Mouse (Mus musculus) forebrain, embryonic 10.5 days (tissue): ENCODE results near the gene Traf4. TPM values are rescaled to one million over a fixed set of nuclear protein-coding genes. Genes with fewer than 3 reads are reported as not detected.

Experiments used
- DNase-seq: peaks from one replicate; pipeline ENCODE4 v3.0.0-alpha.2; 2017; ENCODE audit warnings: low spot score; ENCODE audit errors: extremely low spot score
- H3K27ac ChIP-seq: fragments of 300-500 bp; sonication (generic); 2 replicates; pipeline ENCODE4 v1.5.1; 2016; ENCODE audit warnings: mild to moderate bottlenecking
- H3K27me3 ChIP-seq: fragments of 300-500 bp; sonication (generic); 2 replicates; pipeline ENCODE4 v1.6.1; 2016; ENCODE audit warnings: mild to moderate bottlenecking; ENCODE audit not compliant: poor library complexity, severe bottlenecking
- H3K36me3 ChIP-seq: fragments of 300-500 bp; sonication (generic); replicated peaks from 2 replicates; pipeline ENCODE4 v1.6.1; 2016; ENCODE audit warnings: mild to moderate bottlenecking, moderate library complexity
- H3K4me1 ChIP-seq: fragments of 300-500 bp; sonication (generic); 2 replicates; pipeline ENCODE4 v1.6.1; 2016
- H3K4me3 ChIP-seq: fragments of 300-500 bp; sonication (generic); 2 replicates; pipeline ENCODE4 v1.5.1; 2016; ENCODE audit warnings: mild to moderate bottlenecking, moderate library complexity
- H3K9me3 ChIP-seq: fragments of 300-500 bp; sonication (generic); 2 replicates; pipeline ENCODE4 v1.6.1; 2016; ENCODE audit warnings: mild to moderate bottlenecking, moderate library complexity
- WGBS: fragments of 180-500 bp; shearing (Covaris S2); methylation state at CpG from one replicate; pipeline ENCODE4 v1.1.7; 2016; 5-methylcytosine and 5-hydroxymethylcytosine counted together
- polyA plus RNA-seq: library from polyadenylated mRNA; unstranded; fragments of >200 nt; fragmentation: Nextera tagmentation; extraction: Ambion mirVana; gene quantifications from 2 replicates; pipeline ENCODE4 v1.2.1, GENCODE M21; 2016

Traf4 gene
- polyA plus RNA-seq, 1 experiment from 2014 or later, result 104 TPM

- H3K27me3 ChIP-seq, result no peaks in the 10 kb centered on the region
- H3K27ac ChIP-seq, result peak overlapping the region; percentile 93
- DNase-seq, result peak; percentile 62
- peaks cover 77% of the 10 kb centered on the region for H3K4me1 ChIP-seq
- under 1% methylated on average over 29 of the region's 29 CpGs for WGBS
- H3K9me3 ChIP-seq, result no peaks in the 10 kb centered on the region
- peak overlapping the region; percentile 61 for H3K4me3 ChIP-seq
- H3K36me3 ChIP-seq, result peaks cover 38% of the 10 kb centered on the region
Measured at GRCm38 (mm10) chr11:78178859-78179437, 13.6 kb upstream of the Traf4 start.

GRCm38 (mm10) chr11:78177903-78178858, 12.8 kb upstream of the Traf4 start:
- WGBS, result under 1% methylated on average over 83 of the region's 84 CpGs
- Histone ChIP-seq H3K4me1 (peaks cover 74% of the 10 kb centered on the region), H3K9me3 (no peaks in the 10 kb centered on the region), H3K27me3 (no peaks in the 10 kb centered on the region), H3K36me3 (peaks cover 38% of the 10 kb centered on the region), H3K4me3 (peak overlapping the region; percentile 61), H3K27ac (peak overlapping the region; percentile 93)
- peak; percentile 96 for DNase-seq

GRCm38 (mm10) chr11:78177437-78177836, 12.0 kb upstream of the Traf4 start:
- Histone ChIP-seq H3K27ac (peak overlapping the region; percentile 93), H3K9me3 (no peaks in the 10 kb centered on the region), H3K36me3 (peaks cover 38% of the 10 kb centered on the region), H3K4me3 (peak overlapping the region; percentile 61), H3K4me1 (peaks cover 72% of the 10 kb centered on the region), H3K27me3 (no peaks in the 10 kb centered on the region)
- DNase-seq, result no peak
- 1% methylated on average over 10 of the region's 10 CpGs for WGBS

GRCm38 (mm10) chr11:78176905-78177331, 11.5 kb upstream of the Traf4 start:
- H3K27ac ChIP-seq, result peak overlapping the region; percentile 93
- peaks cover 38% of the 10 kb centered on the region for H3K36me3 ChIP-seq
- H3K27me3 ChIP-seq, result no peaks in the 10 kb centered on the region
- WGBS, result 2% methylated on average over 23 of the region's 23 CpGs
- peaks cover 70% of the 10 kb centered on the region for H3K4me1 ChIP-seq
- DNase-seq, result no peak
- H3K4me3 ChIP-seq, result peak overlapping the region; percentile 61
- H3K9me3 ChIP-seq, result no peaks in the 10 kb centered on the region

GRCm38 (mm10) chr11:78176402-78176862, 11.0 kb upstream of the Traf4 start, which contains the start of the genes Nek8 and Tlcd1:
Gene Nek8 (minus strand): TSS chr11:78176675.
Gene Tlcd1 (plus strand): TSS chr11:78176711.
- no peaks in the 10 kb centered on the region for H3K27me3 ChIP-seq
- H3K9me3 ChIP-seq, result no peaks in the 10 kb centered on the region
- under 1% methylated on average over 32 of the region's 32 CpGs for WGBS
- DNase-seq, result peak; percentile 91
- H3K4me3 ChIP-seq, result peak within 1 kb of the TSS; percentile 61
- peaks cover 34% of the 10 kb centered on the region for H3K36me3 ChIP-seq
- peaks cover 66% of the 10 kb centered on the region for H3K4me1 ChIP-seq
- peak within 1 kb of the TSS; percentile 93 for H3K27ac ChIP-seq

GRCm38 (mm10) chr11:78175771-78176401, 10.5 kb upstream of the Traf4 start:
- H3K4me3 ChIP-seq, result peak overlapping the region; percentile 61
- peak overlapping the region; percentile 93 for H3K27ac ChIP-seq
- no peaks in the 10 kb centered on the region for H3K9me3 ChIP-seq
- H3K4me1 ChIP-seq, result peaks cover 60% of the 10 kb centered on the region
- no peak for DNase-seq
- 8% methylated on average over 9 of the region's 10 CpGs for WGBS
- H3K27me3 ChIP-seq, result no peaks in the 10 kb centered on the region
- peaks cover 32% of the 10 kb centered on the region for H3K36me3 ChIP-seq

GRCm38 (mm10) chr11:78174506-78174905, 9.1 kb upstream of the Traf4 start:
- H3K36me3 ChIP-seq, result peaks cover 20% of the 10 kb centered on the region
- 93% methylated on average over 3 of the region's 3 CpGs for WGBS
- peaks cover 46% of the 10 kb centered on the region for H3K4me1 ChIP-seq

GRCm38 (mm10) chr11:78172748-78173383, 7.5 kb upstream of the Traf4 start:
- no peaks in the 10 kb centered on the region for H3K9me3 ChIP-seq
- H3K4me1 ChIP-seq, result peaks cover 36% of the 10 kb centered on the region
- no peaks in the 10 kb centered on the region for H3K27me3 ChIP-seq
- peaks cover 14% of the 10 kb centered on the region for H3K36me3 ChIP-seq
- H3K27ac ChIP-seq, result no peak overlapping the region
- H3K4me3 ChIP-seq, result no peak overlapping the region
- 92% methylated on average over 19 of the region's 19 CpGs for WGBS
- no peak for DNase-seq

More at GRCm38 (mm10) chr11:78174506-78174905, 9.1 kb upstream of the Traf4 start:
- H3K27me3 ChIP-seq, result no peaks in the 10 kb centered on the region
- no peak for DNase-seq
- no peak overlapping the region for H3K27ac ChIP-seq
- no peak overlapping the region for H3K4me3 ChIP-seq
- no peaks in the 10 kb centered on the region for H3K9me3 ChIP-seq

- WGBS, result 80% methylated on average over 16 of the region's 16 CpGs
- peak; percentile 14 for DNase-seq
- Histone ChIP-seq H3K9me3 (no peaks in the 10 kb centered on the region), H3K27me3 (peaks cover 6% of the 10 kb centered on the region), H3K4me1 (peaks cover 29% of the 10 kb centered on the region), H3K36me3 (peaks cover 14% of the 10 kb centered on the region), H3K4me3 (no peak overlapping the region), H3K27ac (no peak overlapping the region)
Measured at GRCm38 (mm10) chr11:78172034-78172747, 6.8 kb upstream of the Traf4 start.

GRCm38 (mm10) chr11:78171328-78171727, 5.9 kb upstream of the Traf4 start:
- Histone ChIP-seq H3K27me3 (peaks cover 15% of the 10 kb centered on the region), H3K36me3 (peaks cover 14% of the 10 kb centered on the region), H3K4me3 (no peak overlapping the region), H3K9me3 (no peaks in the 10 kb centered on the region), H3K4me1 (peaks cover 31% of the 10 kb centered on the region), H3K27ac (no peak overlapping the region)
- no peak for DNase-seq
- 69% methylated on average over 4 of the region's 4 CpGs for WGBS

- Histone ChIP-seq H3K4me1 (peaks cover 35% of the 10 kb centered on the region), H3K27ac (no peak overlapping the region), H3K27me3 (peaks cover 17% of the 10 kb centered on the region), H3K9me3 (no peaks in the 10 kb centered on the region), H3K36me3 (peaks cover 14% of the 10 kb centered on the region), H3K4me3 (no peak overlapping the region)
- no peak for DNase-seq
- WGBS, result 90% methylated on average over 15 of the region's 15 CpGs
Measured at GRCm38 (mm10) chr11:78170306-78170705, 4.9 kb upstream of the Traf4 start.
